Comparison of ENCODE assay signal across 10 mouse cellular contexts in the genomic region with DNA sequence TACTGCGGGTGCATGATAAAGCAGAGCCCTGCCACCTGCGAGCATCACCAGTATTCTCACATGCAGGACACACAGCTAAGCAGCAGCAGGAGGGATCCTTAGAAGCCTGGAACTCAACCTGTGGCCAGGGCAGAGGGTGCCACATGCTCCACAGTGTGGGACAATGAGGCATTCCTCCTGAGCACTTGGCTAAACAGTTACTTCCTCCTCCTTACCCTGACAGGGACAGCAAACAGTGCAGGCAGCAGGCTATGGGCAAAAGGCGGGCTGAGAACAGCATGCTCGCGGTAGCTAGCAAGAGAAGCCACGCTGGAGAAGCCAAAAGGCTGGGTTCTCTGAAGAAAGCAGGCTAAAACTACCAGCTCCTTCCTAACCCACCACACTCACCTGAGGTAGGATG. TPM values are rescaled to one million over a fixed set of nuclear protein-coding genes. Genes with fewer than 3 reads are reported as not detected.
DNase-seq lines count a peak whose midpoint lies in the region; ATAC-seq and TF ChIP-seq lines count a peak whose summit lies in the region.
"Had no signal": no experiment of that assay in that cellular context is flagged by ENCODE, and none has a peak within 500 bp of the region (broad histone marks: within the 10 kb centered on the region; RNA-seq: fewer than 3 reads in every experiment).

No protein-coding gene starts in this region.

- no peak for TF ChIP-seq CTCF in kidney, postnatal 0 days (IDR thresholded peaks at IDR 0.05; ENCODE audit: low read depth)

- 0 out of 2 replicates have a peak, but pooled peaks have one; percentile 33 for ATAC-seq in kidney, postnatal 0 days (replicated peaks; ENCODE audit: low FRiP score, low read depth)
- ATAC-seq in limb, embryonic 15.5 days (ENCODE audit: insufficient number of reproducible peaks, low FRiP score, low TSS enrichment, low read depth) = no peak
- ATAC-seq in frontal cortex, adult (ENCODE audit: low TSS enrichment) = no peak

- H3K36me3 ChIP-seq in kidney, postnatal 0 days (ENCODE audit: insufficient read depth, low read length) = 0 out of 2 replicates have a peak, but pooled peaks cover 3% of the 10 kb centered on the region
- 0 out of 2 replicates have a peak, but pooled peaks cover 14% of the 10 kb centered on the region for H3K36me3 ChIP-seq in limb, embryonic 15.5 days

- H3K4me1 ChIP-seq in kidney, postnatal 0 days (replicated peaks; ENCODE audit: insufficient read depth, low read length) = peaks cover 55% of the 10 kb centered on the region
- peaks cover 41% of the 10 kb centered on the region for H3K4me1 ChIP-seq in limb, embryonic 15.5 days

- H3K27ac ChIP-seq in kidney, postnatal 0 days = peak overlapping the region; percentile 76
- peak overlapping the region; percentile 60 for H3K27ac ChIP-seq in limb, embryonic 15.5 days
- H3K27ac ChIP-seq: liver, embryonic 14.5 days had no signal

- no peaks in the 10 kb centered on the region for H3K9me3 ChIP-seq in kidney, postnatal 0 days (replicated peaks; ENCODE audit: low read length)
- no peaks in the 10 kb centered on the region for H3K9me3 ChIP-seq in limb, embryonic 15.5 days

- no peaks in the 10 kb centered on the region for H3K27me3 ChIP-seq in kidney, postnatal 0 days (ENCODE audit: insufficient read depth, low read length)
- H3K27me3 ChIP-seq in limb, embryonic 15.5 days = no peaks in the 10 kb centered on the region

- no peak overlapping the region for H3K4me3 ChIP-seq in kidney, postnatal 0 days (replicated peaks; ENCODE audit: low read depth, low read length)
- H3K4me3 ChIP-seq in limb, embryonic 15.5 days = no peak overlapping the region

- no peak overlapping the region for H3K4me2 ChIP-seq in kidney, postnatal 0 days (ENCODE audit: low read length)
- no peak overlapping the region for H3K4me2 ChIP-seq in limb, embryonic 15.5 days

- 27% methylated on average over 6 of the region's 6 CpGs for WGBS in kidney, postnatal 0 days
- 19% methylated on average over 6 of the region's 6 CpGs for WGBS in limb, embryonic 15.5 days

- DNase-seq in cerebellum, adult 9-10 months = peak; percentile 70
- DNase-seq in cerebellum, adult 11 months = no peak
- DNase-seq in kidney, postnatal 0 days (ENCODE audit: low spot score) = no peak
- no peak for DNase-seq in kidney, adult 8-10 months
- DNase-seq in brain, adult 2 months (ENCODE audit: low read depth, low spot score) = peak; percentile 65
- DNase-seq in retina, postnatal 1 day = no peak
- DNase-seq: gastrocnemius, postnatal 14 days had no signal

- H3K9ac ChIP-seq in kidney, postnatal 0 days (ENCODE audit: low read depth, low read length) = peak overlapping the region; percentile 19; the same call in 1 of the 2 replicates
- no peak overlapping the region for H3K9ac ChIP-seq in limb, embryonic 15.5 days
- H3K9ac ChIP-seq: liver, embryonic 14.5 days had no signal

RNA-seq across cellular contexts. Expression of gene Myh9, which starts 14.2 kb away (rescaled TPM):
- polyA plus RNA-seq in kidney, postnatal 0 days (2015; fragmentation: Nextera tagmentation; extraction: Ambion mirVana) = 52.9 and 57.2 TPM in 2 replicates
- 39.9 and 44.1 TPM in 2 replicates for polyA plus RNA-seq in limb, embryonic 15.5 days (2015; fragmentation: Nextera tagmentation; extraction: Ambion mirVana)

Comparison
In these comparisons a context has a peak if more than half of its experiments do, and no peak if none do; other contexts are left out.
1. DNase-seq: peak in cerebellum, adult 9-10 months (single experiment) and brain, adult 2 months (single experiment); none in cerebellum, adult 11 months (single experiment), kidney, postnatal 0 days (single experiment), kidney, adult 8-10 months (0 of 2) and retina, postnatal 1 day (single experiment).